In the genomic region with DNA sequence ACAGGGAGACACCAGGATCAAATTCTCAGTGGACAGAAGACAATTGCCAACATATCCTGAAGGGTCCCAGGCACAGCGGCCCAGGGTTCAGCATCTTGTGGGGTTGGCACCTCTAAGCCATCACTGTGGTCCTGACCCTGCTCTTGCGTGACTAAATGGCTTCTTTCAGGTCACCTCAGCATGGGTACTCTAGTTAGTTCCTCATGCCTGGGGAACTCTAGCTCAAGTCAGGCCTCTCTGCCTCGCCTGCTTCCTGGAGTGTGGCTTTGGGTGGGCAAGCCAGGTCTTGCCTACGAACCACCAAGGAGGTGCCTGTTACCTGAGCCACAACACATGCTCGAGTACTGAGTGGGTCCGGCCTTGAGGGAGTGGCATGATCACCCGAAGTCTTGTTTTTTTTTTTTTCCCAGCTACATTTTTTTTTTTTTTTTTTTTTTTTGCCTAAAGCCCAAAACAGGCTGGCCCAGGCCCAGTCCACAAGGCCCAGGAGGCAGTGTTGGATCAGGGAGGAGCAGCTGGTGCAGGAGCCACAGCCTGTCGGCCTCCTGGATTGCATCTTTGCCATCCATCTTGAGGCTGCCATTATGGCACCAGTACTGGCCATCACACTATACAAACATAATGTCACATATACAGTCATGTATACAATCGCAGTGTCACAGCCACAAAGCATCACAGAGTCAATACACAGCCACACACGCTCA, we compare ENCODE assay signal across 15 mouse cellular contexts. TPM values are rescaled to one million over a fixed set of nuclear protein-coding genes. Genes with fewer than 3 reads are reported as not detected.
DNase-seq lines count a peak whose midpoint lies in the region; TF ChIP-seq lines count a peak whose summit lies in the region.
"Had no signal": no experiment of that assay in that cellular context is flagged by ENCODE, and none has a peak within 500 bp of the region (broad histone marks: within the 10 kb centered on the region; RNA-seq: fewer than 3 reads in every experiment).

No protein-coding gene starts in this region.

- peak overlapping the region; percentile 80 for H3K27ac ChIP-seq in bone marrow, adult 2 months (ENCODE audit: control insufficient read depth, insufficient read depth, low read depth, low read length, poor library complexity)
- peak overlapping the region; percentile 53; the same call in 1 of the 2 replicates for H3K27ac ChIP-seq in limb, embryonic 10.5 days
- H3K27ac ChIP-seq: left cerebral cortex, adult 2 months had no signal

- WGBS in bone marrow, adult 2 months = 49% methylated on average over 10 of the region's 10 CpGs
- WGBS in limb, embryonic 10.5 days = 83% methylated on average over 10 of the region's 10 CpGs

- 0 out of 2 replicates have a peak, but pooled peaks cover 4% of the 10 kb centered on the region for H3K27me3 ChIP-seq in limb, embryonic 10.5 days (ENCODE audit: low read depth, poor library complexity, severe bottlenecking)

- H3K4me3 ChIP-seq in bone marrow, adult 2 months (replicated peaks; ENCODE audit: control insufficient read depth, low read depth, low read length) = no peak overlapping the region
- H3K4me3 ChIP-seq in limb, embryonic 10.5 days = no peak overlapping the region
- H3K4me3 ChIP-seq: left cerebral cortex, adult 2 months had no signal

- peaks cover 18% of the 10 kb centered on the region for H3K4me1 ChIP-seq in bone marrow, adult 2 months (ENCODE audit: control insufficient read depth, insufficient read depth, low read length)
- peaks cover 13% of the 10 kb centered on the region for H3K4me1 ChIP-seq in limb, embryonic 10.5 days

- no peaks in the 10 kb centered on the region for H3K36me3 ChIP-seq in limb, embryonic 10.5 days

- H3K9me3 ChIP-seq in limb, embryonic 10.5 days (replicated peaks) = no peaks in the 10 kb centered on the region

- no peak for TF ChIP-seq POLR2A in bone marrow, adult 2 months (IDR thresholded peaks at IDR 0.05; ENCODE audit: borderline replicate concordance, control insufficient read depth, low read depth, low read length)

- TF ChIP-seq CTCF in bone marrow, adult 2 months (IDR thresholded peaks at IDR 0.05; ENCODE audit: control insufficient read depth, insufficient read depth, low read length) = no peak

- DNase-seq in urinary bladder, adult 18-20 months (ENCODE audit: low spot score in 2 of 2) = peak; percentile 31 to 68
- no peak for DNase-seq in urinary bladder, postnatal 4 days (ENCODE audit: low spot score in 2 of 2)
- no peak for DNase-seq in limb, embryonic 10.5 days (ENCODE audit: low spot score)
- peak; percentile 27 for DNase-seq in urinary bladder, postnatal 25 days (ENCODE audit: low spot score)
- DNase-seq in embryo, embryonic 10 days (ENCODE audit: low spot score) = no peak
- DNase-seq in yolk sac, embryonic 10.5 days (ENCODE audit: low spot score) = no peak
- DNase-seq in cerebellum, postnatal 25 days = no peak
- DNase-seq: adrenal gland, adult 8-10 months; cerebellum, postnatal 36 days; heart, postnatal 10 days; kidney, adult 9 months; right cerebral cortex, postnatal 14 days had no signal

RNA-seq across cellular contexts. Expression of a gene that starts 8.2 kb away (rescaled TPM):
- polyA plus RNA-seq in bone marrow, adult 2 months (2011; ENCODE audit: insufficient read depth, insufficient read length, low replicate concordance, missing spikeins) = not detected in 2 replicates
- 0.39 and 0.85 TPM in 2 replicates for polyA plus RNA-seq in limb, embryonic 10.5 days (2016; fragmentation: Nextera tagmentation; extraction: Ambion mirVana)

RNA-seq across cellular contexts. Expression of a gene that starts 22.0 kb away (rescaled TPM):
- polyA plus RNA-seq in bone marrow, adult 2 months (2011; ENCODE audit: insufficient read depth, insufficient read length, low replicate concordance, missing spikeins) = 17.9 and 55.1 TPM in 2 replicates
- 2.2 TPM in 2 replicates for polyA plus RNA-seq in limb, embryonic 10.5 days (2016; fragmentation: Nextera tagmentation; extraction: Ambion mirVana)

RNA-seq across cellular contexts. Expression of a gene that starts 26.8 kb away (rescaled TPM):
- 13.7 TPM in 1 of 2 replicates, not detected in the other for polyA plus RNA-seq in bone marrow, adult 2 months (2011; ENCODE audit: insufficient read depth, insufficient read length, low replicate concordance, missing spikeins)
- 0.38 and 0.64 TPM in 2 replicates for polyA plus RNA-seq in limb, embryonic 10.5 days (2016; fragmentation: Nextera tagmentation; extraction: Ambion mirVana)
- polyA plus RNA-seq: hindbrain, embryonic 16.5 days had no signal

Comparison
In these comparisons a context has a peak if more than half of its experiments do, and no peak if none do; other contexts are left out.
1. DNase-seq: peak in urinary bladder, adult 18-20 months (2 of 2) and urinary bladder, postnatal 25 days (single experiment); none in urinary bladder, postnatal 4 days (0 of 2), limb, embryonic 10.5 days (single experiment), embryo, embryonic 10 days (single experiment), yolk sac, embryonic 10.5 days (single experiment) and cerebellum, postnatal 25 days (0 of 2).